Mouse (Mus musculus): Measurements from ENCODE around the gene Gm4141.
"Not testable (repeated sequence)": the region's sequence is repeated elsewhere in the genome, so short reads cannot be mapped to it uniquely, and the experiment has no call there.

Gene Gm4141

GRCm38 (mm10) chr7:20576141-20576540, at the start of gene Gm4141:
TSS of gene Gm4141 (minus strand) at chr7:20576241.
- DNase-seq (ENCODE audit: extremely low spot score): not testable (repeated sequence)

GRCm38 (mm10) chr7:20598921-20599320, 22.9 kb upstream of the Gm4141 start, which contains the start of gene Gm4513:
TSS of gene Gm4513 (minus strand) at chr7:20599021.
- DNase-seq (ENCODE audit: extremely low spot score): not testable (repeated sequence)

- not testable (repeated sequence) for DNase-seq (ENCODE audit: extremely low spot score)
Measured at GRCm38 (mm10) chr7:20545657-20546056, 30.4 kb downstream of the Gm4141 start, which contains the start of gene Gm5726. TSS of gene Gm5726 (minus strand) at chr7:20545757.

- not testable (repeated sequence) for DNase-seq (ENCODE audit: extremely low spot score)
Measured at GRCm38 (mm10) chr7:20533537-20533936, 42.5 kb downstream of the Gm4141 start, which contains the start of gene Vmn1r104. TSS of gene Vmn1r104 (plus strand) at chr7:20533837.

Measured in embryo, embryonic 9.5 days (tissue).